In genomic region chr13:52812549-52813515, GRCm38 (mm10) we compare ENCODE assay signal across 20 mouse cellular contexts.
DNase-seq lines count a peak whose midpoint lies in the region; ATAC-seq and TF ChIP-seq lines count a peak whose summit lies in the region.
"Had no signal": no experiment of that assay in that cellular context is flagged by ENCODE, and none has a peak within 500 bp of the region (broad histone marks: within the 10 kb centered on the region; RNA-seq: fewer than 3 reads in every experiment).

No protein-coding gene starts in this region.

- H3K9me3 ChIP-seq in hindbrain, embryonic 12.5 days (replicated peaks): no peaks in the 10 kb centered on the region
- no peaks in the 10 kb centered on the region for H3K9me3 ChIP-seq in hindbrain, embryonic 16.5 days (ENCODE audit: control insufficient read depth, low read length)
- no peaks in the 10 kb centered on the region for H3K9me3 ChIP-seq in limb, embryonic 14.5 days (ENCODE audit: control insufficient read depth, low read length)
- H3K9me3 ChIP-seq: forebrain, embryonic 13.5 days; heart, embryonic 15.5 days; liver, embryonic 12.5 days; midbrain, embryonic 13.5 days had no signal

- 79% methylated on average over 16 of the region's 16 CpGs for WGBS in hindbrain, embryonic 12.5 days
- 80% methylated on average over 16 of the region's 16 CpGs for WGBS in hindbrain, embryonic 16.5 days
- WGBS in limb, embryonic 14.5 days: 55% methylated on average over 16 of the region's 16 CpGs

- DNase-seq in ES-CJ7 (ENCODE audit: low read depth, low spot score) (peak; percentile 83), R1 (ENCODE audit: low read depth, low spot score) (peak; percentile 93)
- DNase-seq in limb, embryonic 14.5 days (ENCODE audit: low spot score): no peak
- no peak for DNase-seq in right cerebral cortex, adult 2 months (ENCODE audit: low spot score in 2 of 2)
- no peak for DNase-seq in urinary bladder, postnatal 4 days (ENCODE audit: low spot score in 2 of 2)
- DNase-seq: cerebellum, adult 9-10 months; heart, adult 2 months; layer of hippocampus, postnatal 36 days; lung, embryonic 14.5 days; lung, postnatal 4 days; right cerebral cortex, postnatal 4 days; thymus, adult 18-20 months had no signal

- ATAC-seq in hindbrain, embryonic 12.5 days (ENCODE audit: low FRiP score): no peak
- ATAC-seq in hindbrain, embryonic 16.5 days: no peak
- 0 out of 2 replicates have a peak, but pooled peaks have one; percentile 12 for ATAC-seq in limb, embryonic 14.5 days (ENCODE audit: low FRiP score, low read depth)
- ATAC-seq: CD4-positive, CD25-positive, alpha-beta regulatory T cell, adult 4 months; forebrain, embryonic 13.5 days; inflammation-experienced regulatory T-cells, adult 6 months; midbrain, embryonic 13.5 days had no signal

- H3K4me2 ChIP-seq in hindbrain, embryonic 12.5 days (replicated peaks): no peak overlapping the region
- no peak overlapping the region for H3K4me2 ChIP-seq in hindbrain, embryonic 16.5 days (ENCODE audit: low read length)
- no peak overlapping the region for H3K4me2 ChIP-seq in limb, embryonic 14.5 days (replicated peaks; ENCODE audit: low read depth, low read length, severe bottlenecking)
- H3K4me2 ChIP-seq: forebrain, embryonic 13.5 days; heart, embryonic 15.5 days; liver, embryonic 12.5 days; lung, embryonic 14.5 days; midbrain, embryonic 13.5 days had no signal

- H3K27me3 ChIP-seq in hindbrain, embryonic 12.5 days: no peaks in the 10 kb centered on the region
- H3K27me3 ChIP-seq in hindbrain, embryonic 16.5 days (replicated peaks; ENCODE audit: control insufficient read depth, insufficient read depth, low read length): no peaks in the 10 kb centered on the region
- H3K27me3 ChIP-seq in limb, embryonic 14.5 days (ENCODE audit: control insufficient read depth, insufficient read depth, low read length): no peaks in the 10 kb centered on the region
- H3K27me3 ChIP-seq: forebrain, embryonic 13.5 days; heart, embryonic 15.5 days; midbrain, embryonic 13.5 days had no signal

- no peak for TF ChIP-seq POLR2A in limb, embryonic 14.5 days (IDR thresholded peaks at IDR 0.05; ENCODE audit: borderline replicate concordance, extremely low read depth, insufficient read depth, insufficient read length)

- H3K4me1 ChIP-seq in hindbrain, embryonic 12.5 days: peaks cover 4% of the 10 kb centered on the region; the same call in 1 of the 2 replicates
- no peaks in the 10 kb centered on the region for H3K4me1 ChIP-seq in hindbrain, embryonic 16.5 days (ENCODE audit: control insufficient read depth, insufficient read depth, low read depth, low read length)
- peaks cover under 1% of the 10 kb centered on the region; the same call in 1 of the 2 replicates for H3K4me1 ChIP-seq in limb, embryonic 14.5 days (ENCODE audit: control insufficient read depth, insufficient read depth, low read length)

- no peak overlapping the region for H3K4me3 ChIP-seq in hindbrain, embryonic 12.5 days
- H3K4me3 ChIP-seq in hindbrain, embryonic 16.5 days (ENCODE audit: low read length): no peak overlapping the region
- no peak overlapping the region for H3K4me3 ChIP-seq in limb, embryonic 14.5 days (replicated peaks; ENCODE audit: low read length)
- H3K4me3 ChIP-seq: forebrain, embryonic 13.5 days; heart, adult 2 months; heart, embryonic 15.5 days; liver, embryonic 12.5 days; midbrain, embryonic 13.5 days had no signal

- H3K9ac ChIP-seq in hindbrain, embryonic 12.5 days: no peak overlapping the region
- no peak overlapping the region for H3K9ac ChIP-seq in hindbrain, embryonic 16.5 days (ENCODE audit: low read depth, low read length)
- no peak overlapping the region for H3K9ac ChIP-seq in limb, embryonic 14.5 days (ENCODE audit: low read depth, low read length, severe bottlenecking)
- H3K9ac ChIP-seq: forebrain, embryonic 13.5 days; heart, embryonic 15.5 days; liver, embryonic 12.5 days; lung, embryonic 14.5 days; midbrain, embryonic 13.5 days had no signal

- no peaks in the 10 kb centered on the region for H3K36me3 ChIP-seq in hindbrain, embryonic 12.5 days
- no peaks in the 10 kb centered on the region for H3K36me3 ChIP-seq in hindbrain, embryonic 16.5 days (ENCODE audit: control insufficient read depth, insufficient read depth, low read length)
- no peaks in the 10 kb centered on the region for H3K36me3 ChIP-seq in limb, embryonic 14.5 days (ENCODE audit: control insufficient read depth, insufficient read depth, low read length)
- H3K36me3 ChIP-seq: heart, embryonic 15.5 days; liver, embryonic 12.5 days; midbrain, embryonic 13.5 days had no signal

- H3K27ac ChIP-seq in hindbrain, embryonic 12.5 days: peak overlapping the region; percentile 23; the same call in 1 of the 2 replicates
- H3K27ac ChIP-seq in hindbrain, embryonic 16.5 days (ENCODE audit: low read depth, low read length): no peak overlapping the region
- no peak overlapping the region for H3K27ac ChIP-seq in limb, embryonic 14.5 days (replicated peaks; ENCODE audit: low read depth, low read length)
- H3K27ac ChIP-seq: forebrain, embryonic 13.5 days; heart, adult 2 months; heart, embryonic 15.5 days; liver, embryonic 12.5 days; midbrain, embryonic 13.5 days had no signal

Comparison
In these comparisons a context has a peak if more than half of its experiments do, and no peak if none do; other contexts are left out.
1. DNase-seq: peak in ES-CJ7 (single experiment) and R1 (single experiment); none in limb, embryonic 14.5 days (single experiment), right cerebral cortex, adult 2 months (0 of 2) and urinary bladder, postnatal 4 days (0 of 2).